Comparison of ENCODE assay signal across 12 mouse cellular contexts in the genomic region with DNA sequence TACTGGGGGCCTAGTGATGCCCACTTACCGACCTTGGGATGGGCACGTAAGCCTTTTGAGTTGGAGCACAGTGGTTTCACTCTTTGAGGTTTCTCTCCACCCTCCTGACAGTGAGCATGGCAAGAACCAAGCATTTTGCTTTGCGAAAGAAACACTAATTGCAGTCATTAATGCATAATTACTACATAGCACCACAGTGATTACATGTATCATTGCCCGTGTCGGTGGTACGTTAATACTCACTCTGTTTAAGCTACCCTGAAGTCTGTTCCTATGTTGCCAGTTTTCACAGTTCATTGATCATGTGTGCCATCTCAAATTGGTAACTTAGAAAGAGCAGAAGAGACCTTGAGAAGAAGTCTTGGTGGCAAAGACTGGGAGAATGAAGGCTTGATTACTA.
"Had no signal": no experiment of that assay in that cellular context is flagged by ENCODE, and none has a peak within 500 bp of the region (broad histone marks: within the 10 kb centered on the region; RNA-seq: fewer than 3 reads in every experiment).

No protein-coding gene starts in this region.

- H3K9ac ChIP-seq: liver, embryonic 13.5 days had no signal

- H3K27me3 ChIP-seq: liver, embryonic 13.5 days had no signal

- H3K36me3 ChIP-seq: liver, embryonic 13.5 days had no signal

- H3K4me3 ChIP-seq: liver, embryonic 13.5 days had no signal

- H3K27ac ChIP-seq: liver, embryonic 13.5 days; stomach, postnatal 0 days had no signal

- H3K4me1 ChIP-seq: liver, embryonic 13.5 days had no signal

- DNase-seq: kidney, adult 9 months; kidney, postnatal 14 days; kidney, postnatal 4 days; liver, embryonic 13.5 days; lung, adult 2 months; midbrain, embryonic 14.5 days; right cerebral cortex, adult 18-20 months; right cerebral cortex, postnatal 14 days; right cerebral cortex, postnatal 4 days; thymus, postnatal 25 days had no signal

- H3K9me3 ChIP-seq: liver, embryonic 13.5 days had no signal

- H3K4me2 ChIP-seq: liver, embryonic 13.5 days; midbrain, embryonic 11.5 days had no signal
